10 mouse cellular contexts compared by ENCODE assay signal in genomic region chr11:70625473-70625872, GRCm38 (mm10). TPM values are rescaled to one million over a fixed set of nuclear protein-coding genes. Genes with fewer than 3 reads are reported as not detected.
DNase-seq lines count a peak whose midpoint lies in the region; ATAC-seq and TF ChIP-seq lines count a peak whose summit lies in the region.
"Had no signal": no experiment of that assay in that cellular context is flagged by ENCODE, and none has a peak within 500 bp of the region (broad histone marks: within the 10 kb centered on the region; RNA-seq: fewer than 3 reads in every experiment).

No protein-coding gene starts in this region.

- intact Hi-C loops in left cerebral cortex, postnatal 36 days (cut with DNase I): loop anchor here (10.0 kb wide), 1 partner anchor 211 kb away; the partner anchor contains the start of gene Pelp1

- no peak for TF ChIP-seq POLR2A in cerebellum, adult 2 months (IDR thresholded peaks at IDR 0.05; ENCODE audit: borderline replicate concordance, insufficient read depth, low read length)
- TF ChIP-seq POLR2A in brain, embryonic 14.5 days (IDR thresholded peaks at IDR 0.05; ENCODE audit: borderline replicate concordance, extremely low read depth, insufficient read depth, insufficient read length, poor library complexity, severe bottlenecking): no peak
- TF ChIP-seq POLR2A in liver, adult 2 months (IDR thresholded peaks at IDR 0.05; ENCODE audit: extremely low read depth, insufficient read depth, low read length): no peak

- H3K4me1 ChIP-seq in cerebellum, adult 2 months (ENCODE audit: control insufficient read depth, insufficient read depth, low read length): no peaks in the 10 kb centered on the region
- H3K4me1 ChIP-seq in liver, embryonic 12.5 days: peaks cover 35% of the 10 kb centered on the region
- peaks cover 10% of the 10 kb centered on the region for H3K4me1 ChIP-seq in liver, adult 2 months (ENCODE audit: control insufficient read depth, insufficient read depth, low read length)

- WGBS in cerebellum, adult 2 months: 23% methylated on average over 4 of the region's 4 CpGs
- 27% methylated on average over 4 of the region's 4 CpGs for WGBS in liver, embryonic 12.5 days (ENCODE audit: insufficient replicate concordance)
- 57% methylated on average over 4 of the region's 4 CpGs for WGBS in liver, adult 2 months

- peak; percentile 64 for TF ChIP-seq CTCF in cerebellum, adult 2 months (IDR thresholded peaks at IDR 0.05; ENCODE audit: borderline replicate concordance, insufficient read depth, low read depth, low read length)
- peak; percentile 68; the same call in 1 of the 2 replicates for TF ChIP-seq CTCF in brain, embryonic 14.5 days (IDR thresholded peaks at IDR 0.05; ENCODE audit: borderline replicate concordance, extremely low read depth, insufficient read depth, insufficient read length)
- peak; percentile 79 for TF ChIP-seq CTCF in liver, adult 2 months (IDR thresholded peaks at IDR 0.05; ENCODE audit: low read depth, low read length)

- H3K27me3 ChIP-seq in cerebellum, adult 2 months (ENCODE audit: control insufficient read depth, insufficient read depth, low read length): no peaks in the 10 kb centered on the region
- no peaks in the 10 kb centered on the region for H3K27me3 ChIP-seq in liver, embryonic 12.5 days (replicated peaks)
- no peaks in the 10 kb centered on the region for H3K27me3 ChIP-seq in liver, adult 2 months (ENCODE audit: control insufficient read depth, insufficient read depth, low read length)
- no peaks in the 10 kb centered on the region for H3K27me3 ChIP-seq in splenic B cell, adult 2 months (ENCODE audit: control insufficient read depth, insufficient read depth, low read length, poor library complexity, severe bottlenecking)

- H3K9me3 ChIP-seq in liver, embryonic 12.5 days (replicated peaks): no peaks in the 10 kb centered on the region

- no peak overlapping the region for H3K27ac ChIP-seq in cerebellum, adult 2 months (ENCODE audit: insufficient read depth, low read length)
- no peak overlapping the region for H3K27ac ChIP-seq in liver, embryonic 12.5 days
- no peak overlapping the region for H3K27ac ChIP-seq in liver, adult 2 months (replicated peaks; ENCODE audit: insufficient read depth, low read depth, low read length)

- no peak overlapping the region for H3K9ac ChIP-seq in liver, embryonic 12.5 days
- no peak overlapping the region for H3K9ac ChIP-seq in liver, adult 2 months (ENCODE audit: low read depth, low read length)

- ATAC-seq in cerebellum, adult (ENCODE audit: insufficient number of reproducible peaks, low FRiP score, low TSS enrichment): no peak
- no peak for ATAC-seq in liver, embryonic 12.5 days

- H3K79me2 ChIP-seq in liver, adult 2 months (ENCODE audit: control insufficient read depth, insufficient read depth, low read length): no peaks in the 10 kb centered on the region

- no peak overlapping the region for H3K4me3 ChIP-seq in cerebellum, adult 2 months (replicated peaks; ENCODE audit: insufficient read depth, low read depth, low read length)
- no peak overlapping the region for H3K4me3 ChIP-seq in liver, embryonic 12.5 days
- H3K4me3 ChIP-seq in liver, adult 2 months (ENCODE audit: insufficient read depth, low read depth, low read length): no peak overlapping the region

- no peak for DNase-seq in cerebellum, adult 2 months
- DNase-seq in liver: peak; percentile 77
- peak; percentile 47 for DNase-seq in brain, embryonic 14.5 days (ENCODE audit: low read depth)
- DNase-seq in liver, adult 2 months (ENCODE audit: extremely low read depth, low read depth, low spot score): no peak
- DNase-seq in splenic B cell, adult 2 months (ENCODE audit: low read depth, low spot score): peak; percentile 75
- DNase-seq in left cerebral cortex, postnatal 36 days (ENCODE audit: low spot score in 2 of 2): no peak

- H3K36me3 ChIP-seq in liver, embryonic 12.5 days: no peaks in the 10 kb centered on the region
- no peaks in the 10 kb centered on the region for H3K36me3 ChIP-seq in liver, adult 2 months (ENCODE audit: control insufficient read depth, insufficient read depth, low read length)
- no peaks in the 10 kb centered on the region for H3K36me3 ChIP-seq in splenic B cell, adult 2 months (ENCODE audit: control insufficient read depth, insufficient read depth, low read length, poor library complexity, severe bottlenecking)

- H3K4me2 ChIP-seq in liver, embryonic 12.5 days: no peak overlapping the region

RNA-seq across cellular contexts. Expression of gene Chrne, which starts 6.5 kb away (rescaled TPM):
- polyA plus RNA-seq in cerebellum, adult 2 months (2012; rRNA removed): 0.10 and 0.25 TPM in 2 replicates
- polyA plus RNA-seq in liver, embryonic 12.5 days (2016; fragmentation: Nextera tagmentation; extraction: Ambion mirVana): not detected in 2 replicates
- 0.16 TPM in 1 of 2 replicates, not detected in the other for polyA plus RNA-seq in brain, embryonic 14.5 days (2012; rRNA removed)
- 0.07 and 0.09 TPM in 2 replicates for total RNA-seq in liver, adult 2 months (2014; rRNA removed)
- 1.1 and 1.3 TPM in 2 replicates for polyA plus RNA-seq in liver, adult 2 months (2012; rRNA removed)
- total RNA-seq in left cerebral cortex, postnatal 36 days (2021): not detected
- total RNA-seq: heart, postnatal 10 days had no signal
- polyA plus RNA-seq: neural tube, embryonic 14.5 days had no signal

RNA-seq across cellular contexts. Expression of gene 4930544D05Rik, which starts 9.8 kb away (rescaled TPM):
- polyA plus RNA-seq in cerebellum, adult 2 months (2012; rRNA removed): not detected in 2 replicates
- not detected in 2 replicates for polyA plus RNA-seq in liver, embryonic 12.5 days (2016; fragmentation: Nextera tagmentation; extraction: Ambion mirVana)
- not detected in 2 replicates for polyA plus RNA-seq in brain, embryonic 14.5 days (2012; rRNA removed)
- total RNA-seq in liver, adult 2 months (2014; rRNA removed): not detected in 2 replicates
- polyA plus RNA-seq in liver, adult 2 months (2012; rRNA removed): not detected in 2 replicates
- not detected for total RNA-seq in left cerebral cortex, postnatal 36 days (2021)
- total RNA-seq: heart, postnatal 10 days had no signal
- polyA plus RNA-seq: neural tube, embryonic 14.5 days had no signal

RNA-seq across cellular contexts. Expression of gene Gp1ba, which starts 13.4 kb away (rescaled TPM):
- polyA plus RNA-seq in cerebellum, adult 2 months (2012; rRNA removed): not detected in 2 replicates
- polyA plus RNA-seq in liver, embryonic 12.5 days (2016; fragmentation: Nextera tagmentation; extraction: Ambion mirVana): 5.5 and 5.6 TPM in 2 replicates
- 0.06 and 0.30 TPM in 2 replicates for polyA plus RNA-seq in brain, embryonic 14.5 days (2012; rRNA removed)
- total RNA-seq in liver, adult 2 months (2014; rRNA removed): 0.07 TPM in 1 of 2 replicates, not detected in the other
- 0.09 TPM in 1 of 2 replicates, not detected in the other for polyA plus RNA-seq in liver, adult 2 months (2012; rRNA removed)
- not detected for total RNA-seq in left cerebral cortex, postnatal 36 days (2021)

RNA-seq across cellular contexts. Expression of gene Rnf167, which starts 21.6 kb away (rescaled TPM):
- 143 and 152 TPM in 2 replicates for polyA plus RNA-seq in cerebellum, adult 2 months (2012; rRNA removed)
- 73.6 and 86.1 TPM in 2 replicates for polyA plus RNA-seq in liver, embryonic 12.5 days (2016; fragmentation: Nextera tagmentation; extraction: Ambion mirVana)
- polyA plus RNA-seq in brain, embryonic 14.5 days (2012; rRNA removed): 91.1 and 127 TPM in 2 replicates
- total RNA-seq in liver, adult 2 months (2014; rRNA removed): 34.3 and 37.7 TPM in 2 replicates
- polyA plus RNA-seq in liver, adult 2 months (2012; rRNA removed): 68.4 and 75.4 TPM in 2 replicates
- total RNA-seq in left cerebral cortex, postnatal 36 days (2021): 10 to 100 TPM; 78.6 to 87.8 TPM

RNA-seq across cellular contexts. Expression of gene Slc25a11, which starts 21.8 kb away (rescaled TPM):
- 184 and 191 TPM in 2 replicates for polyA plus RNA-seq in cerebellum, adult 2 months (2012; rRNA removed)
- polyA plus RNA-seq in liver, embryonic 12.5 days (2016; fragmentation: Nextera tagmentation; extraction: Ambion mirVana): 77.3 and 83.3 TPM in 2 replicates
- 129 and 149 TPM in 2 replicates for polyA plus RNA-seq in brain, embryonic 14.5 days (2012; rRNA removed)
- 108 and 109 TPM in 2 replicates for total RNA-seq in liver, adult 2 months (2014; rRNA removed)
- 113 and 118 TPM in 2 replicates for polyA plus RNA-seq in liver, adult 2 months (2012; rRNA removed)
- 100 to 1,000 TPM; 113 to 125 TPM for total RNA-seq in left cerebral cortex, postnatal 36 days (2021)

Comparison
In these comparisons a context has a peak if more than half of its experiments do, and no peak if none do; other contexts are left out.
1. DNase-seq: peak in liver (single experiment), brain, embryonic 14.5 days (single experiment) and splenic B cell, adult 2 months (single experiment); none in cerebellum, adult 2 months (0 of 2), liver, adult 2 months (single experiment) and left cerebral cortex, postnatal 36 days (0 of 2).
2. Peak in every context shown above with its lines, with median percentiles within 50 percentile points of each other: CTCF ChIP-seq.